Mouse (Mus musculus): ENCODE data around the gene Klf1.

Klf1 gene

GRCm38 (mm10) chr8:84901752-84902151 lies at the start of gene Klf1:
Klf1 (plus strand) TSS chr8:84901928.
- DNase-seq (ENCODE audit: low spot score in 2 of 2): peak; percentile 69 to 73

DNA sequence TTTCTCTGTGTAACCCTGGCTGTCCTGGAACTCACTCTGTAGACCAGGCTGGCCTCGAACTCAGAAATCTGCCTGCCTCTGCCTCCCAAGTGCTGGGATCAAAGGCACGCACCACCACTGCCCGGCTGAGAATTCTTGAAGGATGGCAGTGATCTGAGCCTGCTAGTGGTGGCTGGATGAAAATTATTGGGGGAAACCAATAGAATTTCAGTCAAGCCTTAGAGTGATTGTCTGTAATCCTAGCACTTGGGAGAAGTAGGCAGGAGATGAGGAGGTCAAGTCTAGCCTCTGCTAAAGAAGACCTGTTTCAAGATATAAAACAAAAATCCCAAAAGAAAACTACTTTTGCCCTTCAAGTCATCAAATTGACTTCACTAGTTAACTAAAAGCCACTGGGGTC lies 45.3 kb upstream of the Klf1 start:
- DNase-seq (ENCODE audit: low spot score in 2 of 2): no peak

DNA sequence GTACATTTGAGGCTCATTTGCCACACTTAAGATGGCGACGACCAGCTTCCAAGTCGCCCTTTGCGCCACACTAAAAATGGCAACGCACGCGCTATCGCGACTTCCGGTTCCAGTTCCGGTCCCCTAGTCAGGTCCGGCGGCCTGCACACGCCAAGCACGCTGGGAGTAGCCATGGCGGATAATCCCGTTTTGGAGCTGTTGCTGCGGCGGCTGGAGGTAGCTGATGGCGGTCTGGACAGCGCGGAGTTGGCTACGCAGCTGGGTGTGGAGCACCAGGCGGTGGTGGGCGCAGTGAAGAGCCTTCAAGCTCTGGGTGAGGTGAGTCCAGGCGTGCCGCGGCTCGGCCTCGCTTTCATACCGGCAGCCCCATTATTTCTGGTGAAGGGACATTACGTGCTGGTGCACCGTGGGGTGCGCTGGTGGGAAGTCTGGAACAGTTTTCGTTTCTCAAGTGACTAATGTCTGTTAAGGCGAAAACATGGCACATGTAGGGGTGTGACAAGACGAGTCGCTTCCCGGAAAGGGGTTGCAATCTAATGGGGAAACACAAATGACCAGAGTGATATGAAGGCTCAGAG lies 44.8 kb upstream of the Klf1 start, which contains the start of gene Farsa:
Farsa (plus strand) TSS at position 126 of the 578 bp plus-strand sequence.
- DNase-seq (ENCODE audit: low spot score in 2 of 2): peak; percentile 87 to 94

GRCm38 (mm10) chr8:84871376-84872308 lies 30.1 kb upstream of the Klf1 start, which contains the start of gene Syce2:
Syce2 (plus strand) TSS chr8:84872111.
- peak; percentile 86 to 94 for DNase-seq (ENCODE audit: low spot score in 2 of 2)

GRCm38 (mm10) chr8:84872309-84872965 lies 29.3 kb upstream of the Klf1 start:
- peak; percentile 53 to 69 for DNase-seq (ENCODE audit: low spot score in 2 of 2)

DNA sequence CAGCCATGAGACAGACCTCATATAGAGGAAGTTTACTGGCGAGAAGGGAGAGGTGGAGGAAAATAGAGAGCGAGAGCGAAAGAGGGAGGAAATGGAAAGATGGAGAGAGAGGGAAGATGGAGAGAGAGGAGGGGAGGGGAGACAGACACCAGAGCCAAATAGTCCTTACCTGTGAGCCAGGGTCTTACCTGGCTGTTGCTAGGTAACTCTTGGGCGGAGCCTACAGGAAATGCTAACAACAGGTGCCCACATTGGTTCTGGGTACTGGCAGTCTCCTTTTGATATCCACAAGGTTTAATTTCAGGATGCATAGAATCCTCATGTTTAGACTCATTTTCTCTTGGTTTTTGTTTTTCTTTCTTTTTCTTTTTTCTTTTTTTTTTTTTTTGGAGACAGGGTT lies 28.7 kb upstream of the Klf1 start:
- no peak for DNase-seq (ENCODE audit: low spot score in 2 of 2)

DNA sequence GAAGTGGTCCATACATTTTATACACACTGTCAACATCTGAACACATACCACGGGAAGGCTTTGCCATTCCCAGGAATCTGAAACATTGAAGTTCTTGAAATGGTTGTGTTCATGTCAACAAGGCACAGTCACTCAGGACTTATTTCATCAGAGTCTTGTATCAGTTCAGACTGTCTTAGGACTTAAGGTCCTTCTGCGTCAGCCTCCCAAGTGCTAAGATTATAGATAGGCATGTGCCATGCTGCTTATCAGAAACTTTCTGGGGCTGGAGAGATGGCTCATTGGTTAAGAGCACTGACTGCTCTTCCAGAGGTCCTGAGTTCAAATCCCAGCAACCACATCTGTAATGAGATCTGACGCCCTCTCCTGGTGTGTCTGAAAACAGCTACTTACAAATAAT lies 27.4 kb upstream of the Klf1 start:
- DNase-seq (ENCODE audit: low spot score in 2 of 2): no peak

DNA sequence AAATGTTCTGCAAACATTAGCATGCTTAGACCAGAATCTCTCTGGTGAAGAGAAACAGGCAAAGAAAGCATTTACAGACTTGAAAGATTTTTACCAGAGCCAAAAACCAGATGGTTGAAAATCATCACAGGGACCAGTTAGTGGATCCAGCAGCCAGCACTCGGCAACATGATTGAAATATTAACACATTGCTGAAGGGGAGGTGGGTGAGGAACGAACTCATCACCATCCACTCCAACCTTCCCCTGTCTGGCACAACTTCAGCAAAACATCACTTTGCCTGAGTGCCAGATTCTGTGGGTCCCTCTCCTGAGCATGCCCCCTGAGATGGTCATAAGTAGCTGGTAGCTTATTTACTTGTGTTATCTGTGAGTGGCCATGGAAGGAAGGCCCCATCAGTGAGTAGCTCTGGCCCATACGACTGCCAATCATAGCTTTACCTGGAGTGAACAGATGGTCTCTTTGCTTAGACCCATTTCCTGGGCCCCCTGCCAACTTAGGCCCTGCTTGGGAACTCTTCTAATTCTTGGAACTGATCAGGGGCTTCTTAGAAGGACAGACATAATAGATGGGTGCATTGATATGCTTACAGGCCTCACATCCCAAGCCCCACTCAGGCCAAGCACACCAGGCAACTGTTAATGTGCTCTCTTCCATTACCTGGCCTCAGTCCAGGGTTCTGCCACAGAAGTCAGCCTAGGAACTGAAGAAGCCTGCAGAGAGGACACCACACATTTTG lies 24.3 kb upstream of the Klf1 start:
- DNase-seq (ENCODE audit: low spot score in 2 of 2): no peak

DNA sequence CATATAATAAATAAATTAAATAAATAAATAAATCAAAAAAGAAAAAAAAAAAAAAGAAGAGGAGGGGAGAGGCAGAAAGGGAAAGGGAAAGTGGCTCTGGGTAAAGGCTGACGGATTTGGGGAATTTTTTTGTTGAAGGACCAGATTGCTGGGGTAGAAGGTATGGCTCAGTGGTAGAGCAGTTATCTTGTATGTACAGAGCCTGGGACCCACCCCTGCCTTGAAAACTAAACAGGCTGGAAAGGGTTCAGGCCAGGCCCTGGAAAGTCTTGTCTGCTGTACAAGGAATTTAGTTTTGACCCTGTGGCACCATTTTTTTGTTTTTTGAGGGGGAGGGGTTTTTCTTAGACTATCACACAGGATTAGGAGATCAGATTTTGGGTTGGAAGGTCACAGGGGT lies 22.8 kb upstream of the Klf1 start:
- no peak for DNase-seq (ENCODE audit: low spot score in 2 of 2)

- DNase-seq (ENCODE audit: low spot score in 2 of 2): no peak
Observed at GRCm38 (mm10) chr8:84884728-84885127, 17.0 kb upstream of the Klf1 start.

GRCm38 (mm10) chr8:84888280-84888679 lies 13.4 kb upstream of the Klf1 start:
- DNase-seq (ENCODE audit: low spot score in 2 of 2): no peak

- no peak for DNase-seq (ENCODE audit: low spot score in 2 of 2)
Observed at GRCm38 (mm10) chr8:84889141-84889540, 12.6 kb upstream of the Klf1 start.

DNA sequence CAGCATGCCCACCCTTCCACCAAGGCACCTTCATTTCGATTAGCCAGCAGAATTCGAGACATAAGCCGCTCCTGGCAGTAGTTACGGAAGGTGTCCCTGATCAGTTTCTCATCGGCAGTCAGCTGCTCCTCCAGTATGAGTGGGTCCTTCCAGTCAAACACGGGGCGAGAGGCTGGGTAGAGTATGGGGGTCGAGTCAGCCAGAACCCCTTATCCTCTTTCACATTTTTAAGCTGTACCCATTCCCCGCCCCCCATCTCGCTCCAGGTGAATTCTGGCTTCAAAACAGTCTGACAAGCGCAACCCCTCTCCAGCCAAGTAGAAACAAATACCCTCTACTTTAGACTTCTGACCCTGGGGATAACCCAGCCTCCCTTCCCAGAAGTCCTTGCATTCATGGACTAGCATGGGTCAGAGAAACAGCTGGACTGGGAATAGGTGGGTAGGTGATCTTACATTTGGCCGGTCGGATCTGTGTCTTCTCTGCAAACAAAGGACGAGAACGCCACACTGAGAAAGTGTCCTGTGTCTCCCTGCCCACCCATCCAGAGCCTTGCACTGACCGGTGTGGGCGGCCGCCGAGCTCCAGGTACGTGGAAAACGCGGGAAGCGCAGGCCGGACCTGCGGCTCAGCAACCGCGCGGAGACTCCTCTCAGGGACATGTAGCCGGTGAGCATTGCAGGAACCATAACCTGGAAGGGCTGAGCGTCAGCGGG lies 8.6 kb upstream of the Klf1 start:
- no peak for DNase-seq (ENCODE audit: low spot score in 2 of 2)

GRCm38 (mm10) chr8:84893709-84894134 lies 8.0 kb upstream of the Klf1 start, which contains the start of gene Gcdh:
Gcdh (minus strand) TSS chr8:84893921.
- DNase-seq (ENCODE audit: low spot score in 2 of 2): peak; percentile 82 to 92

- no peak for DNase-seq (ENCODE audit: low spot score in 2 of 2)
Observed at GRCm38 (mm10) chr8:84895963-84896362, 5.8 kb upstream of the Klf1 start.

- DNase-seq (ENCODE audit: low spot score in 2 of 2): peak; percentile 77 to 80
Observed at GRCm38 (mm10) chr8:84901071-84901470, 657 bp upstream of the Klf1 start.

GRCm38 (mm10) chr8:84902367-84902919 lies 715 bp downstream of the Klf1 start:
- DNase-seq (ENCODE audit: low spot score in 2 of 2): peak in 1 of 2 experiments; percentile 55

DNA sequence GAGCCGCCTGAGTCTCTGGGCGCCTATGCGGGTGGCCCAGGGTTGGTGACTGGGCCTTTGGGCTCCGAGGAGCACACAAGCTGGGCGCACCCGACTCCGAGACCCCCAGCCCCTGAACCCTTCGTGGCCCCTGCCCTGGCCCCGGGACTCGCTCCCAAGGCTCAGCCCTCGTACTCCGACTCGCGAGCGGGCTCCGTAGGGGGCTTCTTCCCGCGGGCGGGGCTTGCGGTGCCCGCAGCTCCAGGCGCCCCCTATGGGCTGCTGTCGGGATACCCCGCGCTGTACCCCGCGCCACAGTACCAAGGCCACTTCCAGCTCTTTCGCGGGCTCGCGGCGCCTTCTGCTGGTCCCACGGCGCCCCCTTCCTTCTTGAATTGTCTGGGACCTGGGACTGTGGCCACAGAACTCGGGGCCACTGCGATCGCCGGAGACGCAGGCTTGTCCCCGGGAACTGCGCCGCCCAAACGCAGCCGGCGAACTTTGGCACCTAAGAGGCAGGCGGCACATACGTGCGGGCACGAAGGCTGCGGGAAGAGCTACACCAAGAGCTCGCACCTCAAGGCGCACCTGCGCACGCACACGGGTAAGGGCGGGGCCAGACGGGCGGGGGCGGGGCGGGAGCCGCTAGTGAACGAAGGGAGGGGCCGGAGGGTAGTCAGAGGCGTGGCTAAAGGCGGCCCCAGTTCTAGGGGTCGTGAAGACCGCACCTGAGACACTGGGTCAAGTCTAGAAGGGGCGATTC lies 1.4 kb downstream of the Klf1 start:
- peak; percentile 95 to 97 for DNase-seq (ENCODE audit: low spot score in 2 of 2)

DNA sequence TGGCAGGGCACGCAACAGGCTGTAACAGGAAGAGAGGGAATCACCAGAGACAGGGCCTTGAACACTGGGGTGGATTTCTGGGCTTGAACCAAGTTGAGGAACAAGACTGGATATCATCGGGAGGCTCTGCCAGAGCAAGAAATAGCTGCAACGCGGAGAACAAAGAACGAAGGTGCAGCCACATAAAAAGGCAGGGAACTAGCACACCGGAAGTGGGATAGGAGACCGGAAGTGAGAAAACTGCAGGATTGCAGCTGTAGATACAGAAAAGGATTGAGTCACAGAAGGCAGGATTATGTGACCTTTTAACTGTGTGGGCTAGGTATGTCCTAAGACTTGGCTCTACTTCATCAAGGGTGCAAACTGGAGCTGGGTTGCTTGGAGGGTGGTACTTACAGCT lies 2.6 kb downstream of the Klf1 start:
- no peak for DNase-seq (ENCODE audit: low spot score in 2 of 2)

DNA sequence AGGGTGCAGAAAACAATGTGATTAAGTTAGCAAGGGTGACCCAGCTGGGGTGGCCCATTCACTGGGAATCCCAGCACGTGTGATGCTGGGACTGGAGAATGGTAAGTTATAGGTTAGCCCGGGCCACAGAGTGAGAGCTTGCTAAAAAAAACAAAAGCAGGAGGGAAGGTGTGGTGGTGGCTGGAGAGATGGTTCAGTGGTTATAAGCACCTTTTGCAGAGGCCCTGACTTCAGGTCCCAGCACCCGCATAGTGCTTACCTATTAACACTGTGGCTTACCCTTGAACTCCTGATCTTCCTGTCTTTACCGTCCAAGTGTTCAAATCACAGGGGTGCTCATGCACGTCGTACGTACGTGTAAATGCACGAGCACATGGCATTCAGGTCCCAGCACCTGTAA lies 5.3 kb downstream of the Klf1 start:
- DNase-seq (ENCODE audit: low spot score in 2 of 2): no peak

All from spleen, postnatal 10 days (tissue).